Mouse (Mus musculus) brain, embryonic 14.5 days (tissue): ENCODE results near the gene Ssc4d. TPM values are rescaled to one million over a fixed set of nuclear protein-coding genes. Genes with fewer than 3 reads are reported as not detected.
A peak's percentile ranks its signal among the peaks of the same experiment; 100 is the strongest.

Source experiments
- DNase-seq: peaks from one replicate; pipeline ENCODE4 v3.0.0-alpha.2; 2011; ENCODE audit warnings: low read depth
- CTCF ChIP-seq: fragments of 200-500 bp; IDR thresholded peaks from 2 replicates; pipeline ENCODE4 v1.5.1; 2012; ENCODE audit warnings: inconsistent platforms, mild to moderate bottlenecking, moderate library complexity, borderline replicate concordance; ENCODE audit not compliant: insufficient read depth, insufficient read length; ENCODE audit errors: extremely low read depth
- POLR2A ChIP-seq: fragments of 200-500 bp; IDR thresholded peaks from 2 replicates; pipeline ENCODE4 v1.6.1; 2012; ENCODE audit warnings: mild to moderate bottlenecking, inconsistent platforms, borderline replicate concordance; ENCODE audit not compliant: poor library complexity, insufficient read depth, insufficient read length, severe bottlenecking; ENCODE audit errors: extremely low read depth
- polyA plus RNA-seq: library from polyadenylated mRNA; depleted of rRNA; stranded (reverse); fragments of >200 nt; gene quantifications from 2 replicates; pipeline ENCODE4 v1.2.3, GENCODE M21; 2012

Gene Ssc4d
- polyA plus RNA-seq, 1 experiment = 2.1 TPM

DNA sequence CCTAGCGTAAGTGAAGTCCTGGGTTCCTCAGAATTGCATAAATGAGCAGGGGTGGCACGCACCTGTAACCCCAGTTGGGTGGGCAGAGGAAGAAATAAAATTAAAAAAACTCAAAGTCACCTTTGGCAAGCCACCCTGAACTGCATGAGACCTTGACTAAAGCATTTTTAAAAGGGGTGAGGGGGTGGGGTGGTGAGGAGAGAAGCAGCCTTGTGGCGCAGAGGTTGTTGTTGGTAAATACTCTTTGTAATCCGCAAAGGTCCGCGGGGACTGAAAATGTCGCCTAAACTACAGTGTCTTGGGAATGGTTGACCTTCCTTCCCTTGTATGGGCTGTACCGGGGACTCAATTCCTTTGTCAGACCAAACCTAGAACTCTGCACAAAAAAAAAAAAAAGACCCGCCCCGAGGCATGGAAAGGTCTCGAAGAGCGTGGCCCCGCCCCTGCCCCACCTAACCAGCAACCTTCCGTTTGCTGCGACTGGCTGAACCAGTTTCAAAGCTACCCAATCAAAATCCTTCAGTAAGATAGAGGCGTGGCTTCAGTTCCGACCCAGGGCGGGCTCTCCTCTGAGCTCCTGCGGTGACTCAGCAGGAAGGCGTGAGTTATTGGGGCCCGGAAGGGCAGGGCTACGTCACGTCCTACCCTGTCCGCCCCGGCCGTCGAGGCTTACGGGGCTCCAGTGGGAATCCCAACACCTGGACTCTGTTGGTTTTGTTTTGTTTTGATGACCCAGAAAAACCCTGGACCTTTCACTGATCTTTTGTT is 16.9 kb downstream of the Ssc4d start:
- DNase-seq = peak; percentile 99
- TF ChIP-seq CTCF (no peak), POLR2A (peak; percentile 51; the same call in 1 of the 2 replicates)

DNA sequence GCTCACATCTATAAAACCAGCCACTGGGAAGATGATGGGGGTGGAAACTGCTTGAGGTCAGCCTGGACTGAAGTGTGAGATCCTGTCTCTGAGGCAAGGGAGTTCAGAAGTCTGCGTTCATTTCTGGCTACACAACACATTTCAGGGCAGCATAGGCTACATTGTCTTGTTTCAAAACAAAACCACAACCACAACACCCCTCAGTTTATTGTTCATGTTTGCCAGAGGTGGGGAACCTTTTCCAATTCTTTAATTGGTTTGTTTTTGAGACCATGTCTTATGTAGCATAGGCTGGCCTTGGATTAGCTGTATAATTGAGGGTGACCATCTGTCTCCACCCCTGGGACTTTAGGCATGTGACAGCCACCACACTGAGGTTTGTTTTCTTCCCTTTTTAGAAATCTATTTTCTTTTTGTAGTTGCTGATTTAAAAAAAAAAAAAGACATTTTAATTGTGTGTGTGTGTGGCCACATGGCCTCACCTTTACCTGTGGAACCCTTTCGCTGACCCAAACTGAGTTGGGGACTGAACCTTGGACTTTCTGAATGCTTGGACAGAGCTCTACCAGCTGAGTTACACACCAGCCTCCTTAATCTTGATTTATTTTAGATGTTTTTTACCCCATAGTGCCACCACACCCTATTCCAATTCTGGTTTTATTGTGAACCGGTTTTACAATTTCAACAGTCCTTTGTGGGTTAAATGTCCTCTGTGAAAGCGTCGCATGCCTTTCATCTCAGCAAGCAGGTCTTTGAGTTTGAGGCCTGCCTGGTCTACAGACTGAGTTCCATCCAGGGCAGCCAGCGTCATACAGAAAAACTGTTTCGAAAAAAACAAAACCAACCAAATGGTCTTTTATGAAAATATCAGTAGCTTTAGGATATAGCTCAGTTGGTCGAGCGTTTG is 17.8 kb downstream of the Ssc4d start:
- peak; percentile 41 for DNase-seq
- no peak for TF ChIP-seq CTCF
- TF ChIP-seq POLR2A = no peak

DNA sequence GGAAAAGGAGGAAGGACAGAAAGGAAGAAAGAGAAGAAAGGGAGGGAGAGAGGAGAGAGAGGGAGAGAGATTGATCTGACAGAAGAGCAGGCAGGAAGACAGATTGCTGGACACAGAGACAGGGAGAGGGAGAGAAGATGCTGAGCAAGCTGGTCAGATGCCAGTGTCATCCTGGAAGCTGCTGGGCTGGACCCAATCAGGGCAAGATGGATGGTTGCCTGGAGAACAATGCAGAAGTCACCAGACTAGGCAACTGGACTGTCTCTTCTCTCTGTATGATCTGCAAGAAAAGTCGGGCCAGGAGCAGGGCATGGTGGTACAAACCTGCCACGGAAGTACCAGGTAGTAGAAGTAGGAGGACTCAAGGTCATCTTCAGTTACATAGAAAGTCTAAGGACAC is 21.5 kb downstream of the Ssc4d start:
- TF ChIP-seq POLR2A = no peak
- TF ChIP-seq CTCF = no peak
- no peak for DNase-seq

DNA sequence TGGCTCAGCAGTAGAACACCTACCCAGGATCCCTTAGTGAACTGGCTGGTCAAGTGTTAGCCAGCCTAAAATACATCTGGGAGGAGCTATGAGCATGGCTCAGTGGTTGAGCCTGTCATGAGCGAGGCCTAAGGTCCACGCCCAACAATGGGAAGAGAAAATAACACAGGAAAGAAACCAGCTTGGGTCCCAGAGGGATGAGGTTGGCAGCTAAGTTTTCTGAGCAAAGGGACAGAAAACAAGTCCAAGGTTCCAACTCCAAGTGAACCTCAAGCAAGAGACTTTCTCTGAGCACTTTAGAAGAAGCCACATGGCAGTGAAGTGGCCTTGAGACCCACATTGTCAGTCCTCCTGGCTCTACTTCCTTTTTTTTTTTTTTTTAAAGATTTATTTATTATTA is 22.7 kb downstream of the Ssc4d start:
- no peak for TF ChIP-seq CTCF
- TF ChIP-seq POLR2A = no peak
- DNase-seq = no peak

DNA sequence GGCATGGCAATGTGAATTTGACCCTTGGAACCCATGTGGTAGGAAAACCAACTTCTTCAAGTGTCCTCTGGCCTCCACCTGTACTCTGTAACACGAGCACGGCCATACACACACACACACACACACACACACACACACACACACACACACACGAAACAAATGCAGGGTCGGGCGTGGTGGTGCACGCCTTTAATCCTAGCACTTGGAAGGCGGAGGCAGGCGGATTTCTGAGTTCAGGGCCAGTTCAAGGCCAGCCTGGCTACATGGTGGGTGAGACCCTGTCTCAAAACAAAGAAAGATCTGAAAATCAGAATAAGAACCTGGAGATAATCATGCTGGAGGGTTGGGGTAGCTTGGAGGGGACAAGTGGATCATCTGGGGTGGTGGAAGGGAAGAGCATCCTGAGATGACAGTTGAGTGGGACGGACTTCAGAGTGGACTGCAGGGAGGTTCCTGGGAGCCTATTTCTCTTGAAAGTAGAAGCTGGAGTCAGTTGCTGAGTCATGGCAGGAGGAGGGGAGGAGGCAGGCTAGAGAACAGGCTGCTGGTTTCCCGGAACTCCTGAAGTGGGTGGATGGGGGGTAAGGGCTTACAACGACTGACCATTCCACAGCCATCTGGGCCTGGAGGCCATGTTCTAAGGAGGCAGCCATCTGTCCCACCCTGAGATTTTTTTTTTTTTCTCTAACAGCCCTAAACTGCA is 23.5 kb downstream of the Ssc4d start:
- TF ChIP-seq CTCF = no peak
- TF ChIP-seq POLR2A = no peak
- no peak for DNase-seq

DNA sequence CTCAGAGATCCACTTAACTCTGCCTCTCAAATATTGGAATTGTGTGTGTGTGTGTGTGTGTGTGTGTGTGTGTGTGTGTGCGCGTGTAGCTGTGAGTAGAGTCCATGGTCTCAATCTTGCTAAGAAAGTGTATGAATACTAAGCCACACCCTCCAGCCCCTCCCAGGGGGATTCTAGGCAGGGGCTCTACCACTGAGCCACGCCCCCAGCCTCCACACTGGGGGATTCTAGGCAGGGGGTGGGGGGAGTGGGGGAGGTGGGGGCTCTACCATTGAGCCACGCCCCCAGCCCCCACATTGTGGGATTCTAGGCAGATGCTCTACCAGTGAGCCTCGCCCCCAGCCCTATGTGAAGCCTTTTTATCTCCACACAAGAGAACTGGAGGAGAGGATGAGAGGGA is 27.7 kb downstream of the Ssc4d start:
- no peak for DNase-seq
- no peak for TF ChIP-seq CTCF
- no peak for TF ChIP-seq POLR2A

DNA sequence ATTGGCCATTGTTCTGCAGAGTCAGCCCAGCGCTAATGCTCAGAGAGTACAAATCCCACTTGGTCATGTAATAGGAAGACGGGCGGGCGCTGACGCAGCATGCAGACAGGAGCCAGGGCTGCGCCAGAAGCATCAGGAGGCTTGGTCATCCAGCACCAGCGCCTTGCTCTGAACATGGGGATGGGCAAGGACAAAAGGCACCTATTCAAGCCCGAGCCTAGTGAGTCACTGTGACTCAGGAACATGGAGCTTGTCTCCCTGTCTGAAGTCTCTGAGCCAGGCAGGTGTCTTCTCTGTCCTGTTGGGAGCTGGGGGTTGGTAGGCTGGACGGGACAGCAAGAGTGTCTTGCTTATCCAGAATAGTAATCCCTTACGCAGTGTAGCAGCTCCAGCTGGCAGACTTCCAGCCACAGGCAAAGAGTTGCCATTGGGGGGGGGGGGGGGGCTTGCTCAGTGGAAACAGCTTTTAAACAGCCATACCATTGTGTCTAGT is 28.4 kb downstream of the Ssc4d start:
- DNase-seq = peak; percentile 76
- TF ChIP-seq CTCF (no peak), POLR2A (no peak)

DNA sequence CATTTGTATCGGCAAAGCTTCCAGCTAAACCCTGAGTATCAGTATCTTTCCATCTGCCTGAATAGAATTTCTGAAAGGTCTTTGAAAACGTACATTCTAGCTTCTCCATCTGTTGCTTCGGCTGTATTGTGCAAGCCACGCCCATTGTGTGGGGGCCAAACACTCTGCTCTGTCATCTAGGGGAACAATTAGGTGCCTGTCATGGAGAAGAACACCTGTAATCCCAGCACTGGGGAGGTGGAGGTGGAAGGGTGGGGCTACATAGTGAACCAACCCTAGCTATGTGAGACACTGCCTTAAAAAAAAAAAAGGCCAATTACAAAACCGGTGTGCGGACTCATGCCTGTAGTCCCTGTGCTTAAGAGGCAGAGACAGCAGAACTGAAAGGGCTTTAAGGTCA is 31.6 kb downstream of the Ssc4d start:
- DNase-seq = no peak
- TF ChIP-seq POLR2A (no peak), CTCF (no peak)

DNA sequence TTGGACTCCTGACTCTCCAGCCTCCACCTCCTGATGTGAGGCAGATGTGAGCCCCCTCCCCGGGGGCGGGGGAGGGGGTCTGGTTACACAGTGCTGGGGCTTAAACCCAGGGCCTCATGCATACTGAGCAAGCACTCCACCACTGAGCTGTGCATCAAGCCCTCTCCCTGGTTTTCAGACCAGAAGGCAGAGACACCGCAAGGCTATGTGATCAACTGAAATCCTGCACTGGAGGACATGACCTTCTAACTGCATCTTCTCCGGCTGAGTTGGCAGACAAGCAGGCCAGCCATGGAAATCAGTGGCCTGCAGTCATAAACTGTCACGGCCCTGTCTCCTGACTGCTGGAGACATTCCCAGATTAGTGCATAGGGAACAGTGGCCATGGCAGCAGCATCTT is 33.7 kb downstream of the Ssc4d start:
- no peak for DNase-seq
- TF ChIP-seq CTCF (no peak), POLR2A (no peak)

DNA sequence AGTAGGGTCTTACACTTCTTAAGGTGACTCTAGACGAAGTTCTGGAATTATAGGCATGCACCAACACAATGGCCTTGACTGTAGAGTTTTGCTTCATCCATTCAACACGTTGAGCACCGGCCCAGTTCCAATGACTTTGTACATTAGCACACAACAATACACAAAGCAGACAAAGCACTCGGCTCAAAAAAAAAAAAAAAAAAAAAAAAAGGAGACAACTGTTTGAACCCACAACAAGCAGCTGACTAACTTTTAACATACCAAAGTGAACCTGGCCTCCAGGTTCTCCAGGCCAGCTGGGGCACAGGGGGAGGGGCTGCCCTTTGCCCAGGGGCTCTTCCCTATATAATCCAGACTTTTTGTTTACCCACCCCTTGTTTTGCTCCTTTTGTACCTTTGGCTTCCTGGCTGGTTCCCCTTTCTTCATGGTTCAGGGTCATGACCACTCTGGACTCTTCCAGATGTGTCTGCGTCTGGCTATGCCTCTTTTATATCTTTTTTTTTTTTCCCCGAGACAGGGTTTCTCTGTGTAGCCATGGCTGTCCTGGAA is 38.6 kb downstream of the Ssc4d start:
- TF ChIP-seq POLR2A (no peak), CTCF (no peak)
- no peak for DNase-seq

DNA sequence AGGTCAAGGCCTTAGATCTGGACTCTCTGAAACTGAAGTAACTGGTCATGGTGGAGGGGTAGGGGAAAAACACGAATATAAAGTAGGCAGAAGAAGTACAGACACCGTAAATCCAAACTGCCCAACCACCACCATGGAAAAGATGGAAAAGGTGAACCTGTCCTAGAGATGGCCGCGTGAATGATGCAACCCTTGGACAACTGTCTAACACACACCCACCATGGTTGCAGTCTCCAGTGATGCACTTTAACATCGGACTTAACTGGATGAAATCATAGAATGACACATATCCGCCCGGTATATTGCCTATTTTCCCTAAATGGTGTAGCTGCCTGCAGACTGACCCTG is 39.2 kb downstream of the Ssc4d start:
- no peak for DNase-seq
- TF ChIP-seq POLR2A (no peak), CTCF (no peak)
